Comparison of ENCODE assay signal across 16 mouse cellular contexts in genomic region chr11:116426328-116426727, GRCm38 (mm10). TPM values are rescaled to one million over a fixed set of nuclear protein-coding genes. Genes with fewer than 3 reads are reported as not detected.
"Had no signal": no experiment of that assay in that cellular context is flagged by ENCODE, and none has a peak within 500 bp of the region (broad histone marks: within the 10 kb centered on the region; RNA-seq: fewer than 3 reads in every experiment).

No protein-coding gene starts in this region.

RNA-seq across cellular contexts. Expression of gene Qrich2, which starts 39.7 kb away (rescaled TPM):
- total RNA-seq: heart, postnatal 10 days; heart, postnatal 14 days; heart, postnatal 25 days; hematopoietic stem cell, adult 5-6 weeks; hindbrain, postnatal 0 days; layer of hippocampus, adult 18-20 months; layer of hippocampus, postnatal 25 days; layer of hippocampus, postnatal 36 days; left cerebral cortex, adult 8-10 months had no signal
- polyA plus RNA-seq: heart, embryonic 12.5 days; heart, embryonic 13.5 days; heart, embryonic 14.5 days; heart, embryonic 15.5 days; heart, postnatal 0 days; hindbrain, embryonic 14.5 days; inflammation-experienced regulatory T-cells, adult 6 months had no signal
